Mouse (Mus musculus) kidney, embryonic 15.5 days (tissue): ENCODE data around the gene Atrip. TPM values are rescaled to one million over a fixed set of nuclear protein-coding genes. Genes with fewer than 3 reads are reported as not detected.

ENCODE experiments used
- ATAC-seq: fragments of 200-750 bp; cut with Nextera tagmentation; replicated peaks from 2 replicates; pipeline ENCODE4 v1.8.0; 2017; ENCODE audit warnings: moderate TSS enrichment; ENCODE audit not compliant: low FRiP score
- H3K27ac ChIP-seq: fragments of 300-500 bp; sonication (generic); 2 replicates; pipeline ENCODE4 v1.5.1; 2015; ENCODE audit warnings: mild to moderate bottlenecking, inconsistent platforms
- H3K27me3 ChIP-seq: fragments of 300-500 bp; sonication (generic); 2 replicates; pipeline ENCODE4 v1.6.1; 2015; ENCODE audit warnings: inconsistent platforms
- H3K36me3 ChIP-seq: fragments of 300-500 bp; sonication (generic); 2 replicates; pipeline ENCODE4 v1.6.1; 2015; ENCODE audit warnings: inconsistent platforms
- H3K4me1 ChIP-seq: fragments of 300-500 bp; sonication (generic); 2 replicates; pipeline ENCODE4 v1.6.1; 2015; ENCODE audit warnings: inconsistent platforms
- H3K4me2 ChIP-seq: fragments of 300-500 bp; sonication (generic); 2 replicates; pipeline ENCODE4 v1.6.1; 2015; ENCODE audit warnings: moderate library complexity, mild to moderate bottlenecking, inconsistent platforms
- H3K4me3 ChIP-seq: fragments of 300-500 bp; sonication (generic); replicated peaks from 2 replicates; pipeline ENCODE4 v1.5.1; 2015; ENCODE audit warnings: mild to moderate bottlenecking, inconsistent platforms
- H3K9ac ChIP-seq: fragments of 300-500 bp; sonication (generic); 2 replicates; pipeline ENCODE4 v1.6.1; 2015; ENCODE audit warnings: mild to moderate bottlenecking, inconsistent platforms
- H3K9me3 ChIP-seq: fragments of 300-500 bp; sonication (generic); replicated peaks from 2 replicates; pipeline ENCODE4 v1.6.1; 2016; ENCODE audit warnings: inconsistent platforms
- WGBS: fragments of 180-500 bp; shearing (Covaris S2); methylation state at CpG from one replicate; pipeline ENCODE4 v1.1.7; 2015; ENCODE audit warnings: mixed read lengths; 5-methylcytosine and 5-hydroxymethylcytosine counted together
- polyA plus RNA-seq: library from polyadenylated mRNA; unstranded; fragments of >200 nt; fragmentation: Nextera tagmentation; extraction: Ambion mirVana; gene quantifications from 2 replicates; pipeline ENCODE4 v1.2.1, GENCODE M21; 2015

Gene Atrip
- polyA plus RNA-seq, 1 experiment from 2014 or later: 26.3 TPM

DNA sequence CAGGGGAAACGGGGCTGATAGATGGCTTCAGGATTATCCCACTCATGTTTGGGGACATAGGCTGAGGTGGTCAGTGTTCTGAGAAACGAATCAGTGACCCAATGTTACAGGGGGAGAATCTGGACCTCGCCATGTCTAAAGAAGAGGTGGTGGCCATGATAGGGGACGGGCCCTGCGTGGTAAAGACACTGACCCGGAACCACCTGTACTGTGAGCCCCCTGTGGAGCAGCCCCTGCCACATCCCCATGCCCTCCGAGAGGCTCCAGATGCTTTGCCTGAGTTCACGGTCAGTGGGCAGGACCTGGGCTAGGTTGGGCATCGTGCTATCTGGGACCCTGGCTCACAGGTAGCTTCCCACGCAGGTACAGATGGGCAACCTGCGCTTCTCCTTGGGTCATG, 36.3 kb upstream of the Atrip start:
- Histone ChIP-seq H3K36me3 (peaks cover 94% of the 10 kb centered on the region), H3K4me2 (no peak overlapping the region), H3K27me3 (no peaks in the 10 kb centered on the region), H3K9me3 (no peaks in the 10 kb centered on the region), H3K4me3 (no peak overlapping the region), H3K27ac (no peak overlapping the region), H3K9ac (no peak overlapping the region), H3K4me1 (peaks cover 35% of the 10 kb centered on the region)
- WGBS: 84% methylated on average over 11 of the region's 11 CpGs
- ATAC-seq: no peak

DNA sequence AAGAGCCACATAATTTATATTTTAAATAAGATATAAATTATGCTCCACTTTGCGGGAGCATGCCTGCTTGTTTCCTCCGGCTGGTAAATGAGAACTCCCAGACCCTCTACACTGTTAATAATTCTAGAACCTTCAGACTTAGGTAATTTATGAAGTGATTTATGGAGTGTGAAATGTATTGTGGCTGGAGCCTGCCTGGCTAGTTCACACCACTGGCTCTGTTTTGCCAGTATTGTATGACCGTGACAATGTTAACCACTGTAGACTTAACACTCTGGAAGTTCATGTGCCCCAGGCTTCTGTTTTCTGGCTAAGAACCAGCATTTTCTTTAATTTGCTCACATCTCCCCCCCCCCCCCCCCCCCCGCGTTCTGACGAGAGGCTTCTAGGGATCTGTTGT, 33.4 kb upstream of the Atrip start:
- no peaks in the 10 kb centered on the region for H3K9me3 ChIP-seq
- ATAC-seq: peak; percentile 77
- H3K9ac ChIP-seq: no peak overlapping the region
- peaks cover 89% of the 10 kb centered on the region for H3K36me3 ChIP-seq
- no peaks in the 10 kb centered on the region for H3K27me3 ChIP-seq
- H3K4me2 ChIP-seq: peak overlapping the region; percentile 15; the same call in 1 of the 2 replicates
- H3K4me3 ChIP-seq: no peak overlapping the region
- peak overlapping the region; percentile 76 for H3K27ac ChIP-seq
- 19% methylated on average over 5 of the region's 6 CpGs for WGBS
- H3K4me1 ChIP-seq: peaks cover 57% of the 10 kb centered on the region

DNA sequence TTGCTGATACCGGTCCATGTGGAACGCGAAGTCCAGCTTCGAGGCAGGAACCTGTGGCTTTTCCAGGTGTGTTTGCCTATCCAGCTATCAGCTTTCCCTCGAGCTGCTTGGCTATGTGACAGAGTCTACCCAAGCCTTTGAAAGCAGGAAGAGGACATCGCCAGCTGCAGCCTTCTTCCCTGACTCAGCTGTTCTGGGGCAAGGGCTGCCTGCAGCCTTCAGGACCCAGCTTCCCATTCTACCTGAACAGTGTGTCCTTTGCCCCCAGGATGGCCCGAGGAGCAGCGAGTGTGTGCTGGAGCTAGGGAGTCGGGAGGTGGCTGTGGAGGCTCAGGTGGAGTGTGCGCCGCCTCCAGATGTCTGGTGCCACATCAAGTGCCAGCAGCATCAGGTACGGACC, 31.7 kb upstream of the Atrip start:
- Histone ChIP-seq H3K4me1 (peaks cover 63% of the 10 kb centered on the region), H3K27me3 (no peaks in the 10 kb centered on the region), H3K4me2 (no peak overlapping the region), H3K4me3 (no peak overlapping the region), H3K27ac (peak overlapping the region; percentile 14; the same call in 1 of the 2 replicates), H3K36me3 (peaks cover 85% of the 10 kb centered on the region), H3K9me3 (no peaks in the 10 kb centered on the region), H3K9ac (no peak overlapping the region)
- no peak for ATAC-seq
- WGBS: 86% methylated on average over 12 of the region's 12 CpGs

DNA sequence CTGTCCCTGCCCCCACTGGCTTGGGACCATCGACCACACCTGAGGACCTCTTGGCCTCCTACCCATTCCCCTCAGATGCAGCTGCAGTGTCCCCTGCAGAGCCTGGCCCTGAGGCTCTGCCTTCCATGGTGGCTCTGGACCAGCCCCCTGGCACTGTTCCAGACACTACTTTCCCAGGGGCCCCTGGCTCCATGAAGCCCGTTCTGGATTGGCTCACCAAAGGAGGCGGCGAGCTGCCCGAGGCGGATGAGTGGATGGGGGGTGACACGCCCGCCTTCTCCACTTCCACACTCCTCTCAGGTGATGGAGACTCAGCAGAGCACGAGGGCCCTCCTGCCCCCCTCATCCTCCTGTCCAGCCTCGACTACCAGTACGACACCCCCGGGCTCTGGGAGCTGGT, 31.1 kb upstream of the Atrip start:
- peaks cover 85% of the 10 kb centered on the region for H3K36me3 ChIP-seq
- H3K27ac ChIP-seq: 0 out of 2 replicates have a peak overlapping the region, but pooled peaks have one; percentile 14
- peaks cover 68% of the 10 kb centered on the region for H3K4me1 ChIP-seq
- no peak for ATAC-seq
- no peak overlapping the region for H3K4me2 ChIP-seq
- WGBS: 70% methylated on average over 12 of the region's 12 CpGs
- no peaks in the 10 kb centered on the region for H3K27me3 ChIP-seq
- H3K4me3 ChIP-seq: no peak overlapping the region
- no peak overlapping the region for H3K9ac ChIP-seq
- H3K9me3 ChIP-seq: no peaks in the 10 kb centered on the region

DNA sequence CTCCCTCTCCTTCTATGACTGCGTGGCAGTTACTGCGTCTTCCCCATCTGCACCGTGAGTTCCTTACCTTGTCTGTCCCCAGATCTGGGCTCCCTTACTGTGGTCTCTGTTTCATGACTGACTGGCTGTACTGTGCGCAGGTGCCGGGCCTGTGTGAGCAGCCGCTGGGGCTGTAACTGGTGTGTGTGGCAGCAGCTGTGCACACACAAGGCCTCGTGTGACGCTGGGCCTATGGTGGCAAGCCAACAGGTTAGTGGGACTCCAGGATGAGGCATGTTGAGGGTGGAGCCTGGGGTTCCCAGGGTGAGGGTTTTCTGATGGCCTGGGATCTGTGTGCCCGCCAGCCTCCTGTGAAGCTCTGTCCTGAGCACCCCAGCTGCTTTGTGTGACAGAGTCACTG, 30.2 kb upstream of the Atrip start:
- Histone ChIP-seq H3K36me3 (peaks cover 78% of the 10 kb centered on the region), H3K9ac (no peak overlapping the region), H3K27ac (peak overlapping the region; percentile 3; the same call in 1 of the 2 replicates), H3K4me3 (no peak overlapping the region), H3K9me3 (no peaks in the 10 kb centered on the region), H3K4me1 (peaks cover 77% of the 10 kb centered on the region), H3K27me3 (no peaks in the 10 kb centered on the region), H3K4me2 (no peak overlapping the region)
- ATAC-seq: no peak
- WGBS: 94% methylated on average over 9 of the region's 9 CpGs

DNA sequence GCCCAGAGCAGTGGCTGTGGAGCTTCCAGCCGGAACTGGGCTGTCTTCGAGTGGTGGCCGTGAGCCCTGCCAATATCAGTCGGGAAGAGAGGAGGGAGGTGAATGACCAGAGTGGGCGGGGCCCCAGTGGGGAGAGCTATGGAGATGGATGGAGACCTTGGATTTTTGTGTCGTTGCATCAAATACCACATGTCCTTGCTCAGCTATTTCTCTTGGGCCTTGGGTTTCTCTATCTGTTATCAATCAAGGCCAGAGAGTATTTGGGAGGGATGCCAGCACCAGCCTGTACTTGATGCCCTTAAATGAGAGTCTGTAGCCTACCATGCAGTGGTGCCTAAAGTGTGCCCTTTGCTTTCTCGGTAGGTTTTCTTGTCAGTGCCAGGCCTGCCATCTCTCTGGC, 29.3 kb upstream of the Atrip start:
- Histone ChIP-seq H3K4me1 (peaks cover 80% of the 10 kb centered on the region), H3K4me2 (no peak overlapping the region), H3K9me3 (no peaks in the 10 kb centered on the region), H3K36me3 (peaks cover 70% of the 10 kb centered on the region), H3K27me3 (no peaks in the 10 kb centered on the region), H3K4me3 (no peak overlapping the region), H3K9ac (no peak overlapping the region), H3K27ac (no peak overlapping the region)
- WGBS: 77% methylated on average over 7 of the region's 7 CpGs
- ATAC-seq: no peak

DNA sequence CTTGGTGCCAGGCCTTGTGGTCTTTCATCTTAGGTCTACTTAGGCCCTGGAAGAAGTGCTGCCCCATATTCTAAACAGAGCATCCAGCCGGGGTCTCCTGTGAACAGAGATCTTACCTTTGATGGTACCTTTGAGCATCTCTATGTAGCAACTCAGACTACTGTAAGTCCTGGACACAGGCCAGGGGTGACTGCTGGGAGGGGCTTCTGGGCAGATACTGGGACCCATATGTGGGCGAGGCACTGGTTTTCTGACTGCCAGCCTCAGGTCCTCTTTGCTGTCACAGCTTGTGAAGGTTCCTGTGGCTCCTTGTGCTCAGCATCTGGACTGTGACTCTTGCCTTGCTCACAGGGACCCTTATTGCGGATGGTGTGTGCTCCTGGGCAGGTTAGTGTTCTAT, 28.6 kb upstream of the Atrip start:
- H3K4me2 ChIP-seq: no peak overlapping the region
- no peaks in the 10 kb centered on the region for H3K27me3 ChIP-seq
- H3K9me3 ChIP-seq: no peaks in the 10 kb centered on the region
- no peak overlapping the region for H3K9ac ChIP-seq
- 91% methylated on average over 3 of the region's 3 CpGs for WGBS
- H3K4me3 ChIP-seq: no peak overlapping the region
- peaks cover 64% of the 10 kb centered on the region for H3K36me3 ChIP-seq
- H3K4me1 ChIP-seq: peaks cover 80% of the 10 kb centered on the region
- no peak for ATAC-seq
- no peak overlapping the region for H3K27ac ChIP-seq

DNA sequence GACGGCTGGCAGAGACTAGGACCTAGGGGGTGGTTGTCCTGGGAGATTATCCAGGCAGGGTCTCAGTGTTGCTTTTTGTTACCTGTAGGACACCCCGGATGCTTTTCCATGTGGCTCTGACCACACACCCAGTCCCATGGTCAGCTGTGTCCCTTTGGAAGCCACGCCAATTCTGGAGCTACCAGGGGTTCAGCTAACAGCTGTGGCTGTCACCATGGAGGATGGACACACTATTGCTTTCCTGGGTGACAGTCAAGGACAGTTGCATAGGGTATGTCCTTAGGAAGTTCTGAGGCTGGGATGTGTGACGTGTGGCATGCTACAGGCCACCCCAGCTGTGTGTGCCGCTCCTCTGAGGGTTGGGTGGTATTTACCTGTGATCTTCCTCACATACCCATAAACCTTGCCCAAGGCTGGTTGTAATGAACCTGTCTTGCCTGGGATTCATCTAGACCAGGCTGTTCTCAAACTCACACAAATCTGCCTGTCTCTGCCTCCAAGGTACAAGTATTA, 28.1 kb upstream of the Atrip start:
- Histone ChIP-seq H3K36me3 (peaks cover 63% of the 10 kb centered on the region), H3K4me1 (peaks cover 81% of the 10 kb centered on the region), H3K27me3 (no peaks in the 10 kb centered on the region), H3K9ac (no peak overlapping the region), H3K27ac (no peak overlapping the region), H3K4me3 (no peak overlapping the region), H3K9me3 (no peaks in the 10 kb centered on the region), H3K4me2 (no peak overlapping the region)
- no peak for ATAC-seq
- WGBS: 87% methylated on average over 5 of the region's 5 CpGs

DNA sequence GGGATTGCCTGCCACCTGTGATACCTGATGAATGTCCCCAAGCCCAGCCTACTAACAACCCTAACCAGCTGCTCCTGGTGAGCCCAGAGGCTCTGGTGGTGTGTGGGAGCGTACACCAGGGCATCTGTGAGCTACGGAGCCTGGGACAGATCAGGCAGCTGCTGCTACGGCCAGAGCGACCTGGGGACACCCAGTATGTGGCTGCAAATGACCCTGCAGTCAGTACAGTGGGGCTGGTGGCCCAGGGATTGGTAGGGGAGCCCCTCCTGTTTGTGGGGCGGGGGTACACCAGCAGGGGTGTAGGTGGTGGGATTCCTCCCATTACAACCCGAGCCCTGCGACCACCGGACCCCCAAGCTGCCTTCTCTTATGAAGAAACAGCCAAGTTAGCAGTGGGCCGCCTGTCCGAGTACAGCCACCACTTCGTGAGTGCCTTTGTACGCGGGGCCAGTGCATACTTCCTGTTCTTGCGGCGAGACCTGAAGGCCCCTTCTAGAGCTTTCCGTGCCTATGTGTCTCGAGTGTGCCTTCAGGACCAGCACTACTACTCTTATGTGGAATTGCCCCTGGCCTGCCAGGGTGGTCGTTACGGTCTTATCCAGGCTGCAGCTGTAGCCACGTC, 26.5 kb upstream of the Atrip start:
- no peak overlapping the region for H3K4me3 ChIP-seq
- H3K27ac ChIP-seq: peak overlapping the region; percentile 37; the same call in 1 of the 2 replicates

DNA sequence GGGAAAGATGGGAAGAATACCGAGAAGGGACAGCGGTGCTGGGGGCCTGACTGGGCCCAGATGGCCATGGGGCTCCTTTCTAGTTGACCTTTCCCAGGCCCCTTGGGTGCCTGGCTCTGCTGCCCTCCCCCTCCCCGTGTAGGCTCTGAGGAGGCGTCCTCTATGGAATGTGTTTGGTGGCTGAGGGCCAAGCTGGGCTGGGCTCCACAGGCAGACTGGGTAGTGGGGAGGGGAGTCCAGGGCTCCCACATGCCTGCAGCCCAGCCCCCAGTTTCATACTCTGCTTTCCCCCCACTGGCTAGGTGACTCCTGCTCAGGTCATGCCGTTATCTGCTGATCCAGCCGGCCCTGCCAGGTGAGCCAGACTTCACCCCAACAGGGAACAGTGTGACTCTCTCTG, 25.0 kb upstream of the Atrip start:
- ATAC-seq: 0 out of 2 replicates have a peak, but pooled peaks have one; percentile 8
- 33% methylated on average over 6 of the region's 6 CpGs for WGBS
- peak overlapping the region; percentile 86 for H3K4me2 ChIP-seq
- no peaks in the 10 kb centered on the region for H3K27me3 ChIP-seq
- H3K9me3 ChIP-seq: no peaks in the 10 kb centered on the region
- H3K36me3 ChIP-seq: peaks cover 37% of the 10 kb centered on the region
- H3K4me3 ChIP-seq: 0 out of 2 replicates have a peak overlapping the region, but pooled peaks have one; percentile 5
- peaks cover 72% of the 10 kb centered on the region for H3K4me1 ChIP-seq
- H3K27ac ChIP-seq: peak overlapping the region; percentile 98
- peak overlapping the region; percentile 0; the same call in 1 of the 2 replicates for H3K9ac ChIP-seq

More for the DNA sequence above, 26.5 kb upstream of the Atrip start:
- no peak overlapping the region for H3K4me2 ChIP-seq
- H3K9me3 ChIP-seq: no peaks in the 10 kb centered on the region
- H3K9ac ChIP-seq: no peak overlapping the region
- peaks cover 48% of the 10 kb centered on the region for H3K36me3 ChIP-seq
- 83% methylated on average over 20 of the region's 20 CpGs for WGBS
- peaks cover 76% of the 10 kb centered on the region for H3K4me1 ChIP-seq
- no peaks in the 10 kb centered on the region for H3K27me3 ChIP-seq
- ATAC-seq: no peak

DNA sequence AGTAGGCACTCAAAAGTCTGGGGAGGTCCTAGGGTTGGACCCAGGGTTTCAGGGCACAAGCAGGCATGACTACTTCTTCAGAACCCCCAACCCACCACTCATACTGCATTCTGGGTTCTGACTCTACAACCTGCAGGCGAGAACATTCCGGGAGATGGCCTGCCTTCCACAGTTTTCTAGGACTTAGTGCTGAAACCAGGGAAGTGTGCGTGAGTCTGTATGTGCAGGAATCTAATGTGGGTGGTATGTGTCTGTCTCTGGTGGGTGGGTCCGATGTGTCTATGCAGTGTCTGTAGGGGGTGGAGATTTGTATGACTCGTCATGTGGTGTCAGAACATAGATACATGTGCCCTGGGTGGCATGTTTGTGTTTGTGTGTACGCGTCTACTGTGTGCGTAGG, 24.4 kb upstream of the Atrip start:
- peak overlapping the region; percentile 86 for H3K4me2 ChIP-seq
- no peak overlapping the region for H3K4me3 ChIP-seq
- H3K27ac ChIP-seq: peak overlapping the region; percentile 98
- 82% methylated on average over 8 of the region's 8 CpGs for WGBS
- H3K9ac ChIP-seq: 0 out of 2 replicates have a peak overlapping the region, but pooled peaks have one; percentile 0
- H3K4me1 ChIP-seq: peaks cover 72% of the 10 kb centered on the region
- no peak for ATAC-seq
- no peaks in the 10 kb centered on the region for H3K9me3 ChIP-seq
- no peaks in the 10 kb centered on the region for H3K27me3 ChIP-seq
- H3K36me3 ChIP-seq: peaks cover 31% of the 10 kb centered on the region

DNA sequence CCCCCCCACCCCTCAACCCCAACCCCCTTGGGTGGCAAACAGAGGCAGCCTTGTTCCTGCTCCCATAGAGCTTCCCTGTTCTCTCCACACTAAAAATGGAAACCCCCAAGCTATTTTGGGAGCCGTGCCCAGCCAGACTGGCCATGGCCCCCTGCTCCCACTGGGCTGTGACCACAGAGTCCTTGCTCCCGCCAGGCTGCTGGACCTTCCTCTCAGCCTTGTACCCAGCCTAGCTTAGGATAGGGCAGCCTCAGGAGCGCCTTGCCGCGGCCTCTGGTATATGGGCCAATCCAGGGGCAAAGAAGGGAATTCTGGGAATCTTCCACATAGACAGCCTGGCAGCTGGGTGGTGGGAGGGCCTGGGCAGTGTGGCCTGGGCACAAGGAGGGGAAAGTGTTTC, 23.9 kb upstream of the Atrip start:
- peaks cover 74% of the 10 kb centered on the region for H3K4me1 ChIP-seq
- H3K27me3 ChIP-seq: no peaks in the 10 kb centered on the region
- H3K36me3 ChIP-seq: peaks cover 26% of the 10 kb centered on the region
- H3K27ac ChIP-seq: peak overlapping the region; percentile 98
- peak overlapping the region; percentile 86 for H3K4me2 ChIP-seq
- WGBS: 51% methylated on average over 5 of the region's 5 CpGs
- ATAC-seq: no peak
- H3K9ac ChIP-seq: no peak overlapping the region
- H3K4me3 ChIP-seq: peak overlapping the region; percentile 67
- no peaks in the 10 kb centered on the region for H3K9me3 ChIP-seq
